Mouse (Mus musculus) olfactory bulb, adult 2 months (tissue): ENCODE data around the gene Rhoh. TPM values are rescaled to one million over a fixed set of nuclear protein-coding genes. Genes with fewer than 3 reads are reported as not detected.

Source experiments
- H3K27ac ChIP-seq: fragments of 200-500 bp; 2 replicates; pipeline ENCODE4 v1.5.1; 2012; ENCODE audit warnings: low read depth, low read length; ENCODE audit not compliant: insufficient read depth
- H3K4me1 ChIP-seq: fragments of 200-500 bp; 2 replicates; pipeline ENCODE4 v1.6.1; 2012; ENCODE audit warnings: low read length; ENCODE audit not compliant: control insufficient read depth, insufficient read depth
- H3K4me3 ChIP-seq: fragments of 200-500 bp; 2 replicates; pipeline ENCODE4 v1.5.1; 2012; ENCODE audit warnings: mild to moderate bottlenecking, low read depth, low read length, moderate library complexity; ENCODE audit not compliant: insufficient read depth
- CTCF ChIP-seq: fragments of 200-500 bp; IDR thresholded peaks from 2 replicates; pipeline ENCODE4 v1.5.1; 2012; ENCODE audit warnings: low read depth, mild to moderate bottlenecking, low read length, moderate library complexity; ENCODE audit not compliant: insufficient read depth
- POLR2A ChIP-seq: fragments of 200-500 bp; IDR thresholded peaks from 2 replicates; pipeline ENCODE4 v1.6.1; 2012; ENCODE audit warnings: mild to moderate bottlenecking, low read depth, low read length, moderate library complexity; ENCODE audit not compliant: insufficient read depth
- WGBS: fragments of 180-500 bp; shearing (Covaris S2); methylation state at CpG from one replicate; pipeline ENCODE4 v1.1.7; 2018; 5-methylcytosine and 5-hydroxymethylcytosine counted together
- polyA plus RNA-seq: library from polyadenylated mRNA; stranded (reverse); fragments of >200 nt; gene quantifications from 2 replicates; pipeline ENCODE4 v1.2.4, GENCODE M21; 2012; ENCODE audit warnings: low replicate concordance; ENCODE audit not compliant: missing spikeins, insufficient read depth, insufficient read length

Gene Rhoh
- polyA plus RNA-seq = 158 TPM in 1 of 2 replicates, not detected in the other

DNA sequence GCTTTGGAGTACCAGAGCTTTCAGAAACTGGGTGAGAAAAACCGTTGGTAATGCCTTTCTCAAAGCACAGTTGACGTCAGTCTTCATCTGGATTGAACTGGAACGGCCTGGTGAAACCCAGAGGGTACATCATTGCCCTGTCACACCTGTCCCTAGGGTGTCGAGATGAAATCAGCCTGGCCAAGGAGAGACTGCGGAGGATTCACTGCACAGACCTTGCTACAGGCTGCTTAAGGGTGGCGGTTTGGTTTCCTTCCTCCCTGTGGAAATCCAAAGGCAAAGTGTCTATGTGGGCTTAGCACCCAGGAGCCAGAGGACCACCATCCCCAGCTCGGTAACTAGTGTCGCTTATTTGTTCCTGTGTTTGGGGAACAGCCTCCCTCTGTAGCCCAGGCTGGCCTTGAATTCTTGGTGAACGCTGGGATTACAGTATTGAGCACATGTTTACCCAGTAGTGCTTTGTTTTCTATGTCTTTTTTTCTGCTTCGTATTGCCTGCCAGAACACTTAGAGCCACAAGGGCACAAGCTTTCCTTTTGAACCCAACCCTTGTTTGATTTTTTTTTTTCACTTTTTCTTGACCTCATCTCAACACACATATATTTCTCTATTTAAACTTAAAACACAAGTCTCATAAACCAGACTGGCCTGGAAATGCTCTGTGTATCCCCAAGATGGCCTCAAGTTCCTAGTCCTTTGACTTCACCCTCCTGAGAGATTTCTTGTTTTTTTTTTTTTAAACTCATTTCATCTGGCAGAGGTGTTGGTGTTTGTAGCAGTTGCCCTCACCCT is at the start of gene Rhoh:
TSS of gene Rhoh (plus strand) at position 60 of the 791 bp plus-strand sequence.
- Histone ChIP-seq H3K4me1 (0 out of 2 replicates have a peak, but pooled peaks cover 2% of the 10 kb centered on the region), H3K4me3 (no peak within 1 kb of the TSS), H3K27ac (no peak within 1 kb of the TSS; the same call in 1 of the 2 replicates)
- WGBS = 89% methylated on average over 10 of the region's 10 CpGs
- TF ChIP-seq CTCF (no peak), POLR2A (no peak)

DNA sequence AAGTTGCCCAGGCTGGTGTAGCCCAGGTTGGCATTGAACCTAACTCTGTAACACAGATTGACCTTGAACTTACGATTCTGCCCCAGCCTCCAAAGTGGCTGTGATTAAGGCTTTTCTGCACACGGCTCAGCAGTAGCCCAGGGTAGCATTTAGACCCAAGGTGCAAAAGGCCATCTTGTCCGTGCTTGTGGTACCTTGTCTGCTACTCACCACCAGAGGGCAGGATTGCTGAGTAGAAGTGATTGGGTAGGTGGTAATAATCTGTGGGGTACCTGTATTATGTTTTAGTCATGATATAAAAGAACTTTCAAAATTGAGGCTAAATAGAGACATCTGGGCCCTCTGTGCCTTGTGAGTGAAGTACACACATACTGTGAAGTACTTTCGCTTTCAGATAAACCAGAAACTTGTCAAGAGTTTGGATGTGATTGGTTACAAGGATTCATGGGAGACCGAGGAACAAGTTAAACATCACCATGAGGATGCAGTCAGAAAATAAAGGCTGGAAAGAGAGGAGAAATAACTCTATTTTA is 37.3 kb upstream of the Rhoh start:
- no peaks in the 10 kb centered on the region for H3K4me1 ChIP-seq
- TF ChIP-seq POLR2A (no peak), CTCF (no peak)
- H3K4me3 ChIP-seq = no peak overlapping the region
- no peak overlapping the region for H3K27ac ChIP-seq
- WGBS = 70% methylated on average over 5 of the region's 5 CpGs

DNA sequence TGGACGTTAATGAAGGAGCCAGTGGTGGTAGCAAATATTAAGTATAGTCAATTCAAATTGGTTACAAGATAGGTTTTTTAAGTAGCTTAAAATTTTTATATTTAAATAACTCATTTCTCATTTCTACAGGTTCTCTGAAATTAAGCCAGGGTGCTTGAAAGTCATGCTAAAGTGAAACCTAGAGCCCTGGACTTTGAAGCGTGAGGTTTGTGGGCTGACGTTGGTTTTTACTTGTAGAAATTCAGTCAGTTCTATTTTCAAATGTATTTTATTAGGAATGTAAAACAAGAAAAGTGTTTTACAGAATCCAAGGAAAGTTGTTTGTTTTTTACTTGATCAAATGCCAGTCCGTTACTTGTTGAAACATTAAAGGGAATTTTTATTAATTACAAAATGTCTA is 34.5 kb upstream of the Rhoh start:
- WGBS = 95% methylated on average over 4 of the region's 4 CpGs
- Histone ChIP-seq H3K4me3 (no peak overlapping the region), H3K27ac (no peak overlapping the region), H3K4me1 (no peaks in the 10 kb centered on the region)
- no peak for TF ChIP-seq CTCF
- no peak for TF ChIP-seq POLR2A

DNA sequence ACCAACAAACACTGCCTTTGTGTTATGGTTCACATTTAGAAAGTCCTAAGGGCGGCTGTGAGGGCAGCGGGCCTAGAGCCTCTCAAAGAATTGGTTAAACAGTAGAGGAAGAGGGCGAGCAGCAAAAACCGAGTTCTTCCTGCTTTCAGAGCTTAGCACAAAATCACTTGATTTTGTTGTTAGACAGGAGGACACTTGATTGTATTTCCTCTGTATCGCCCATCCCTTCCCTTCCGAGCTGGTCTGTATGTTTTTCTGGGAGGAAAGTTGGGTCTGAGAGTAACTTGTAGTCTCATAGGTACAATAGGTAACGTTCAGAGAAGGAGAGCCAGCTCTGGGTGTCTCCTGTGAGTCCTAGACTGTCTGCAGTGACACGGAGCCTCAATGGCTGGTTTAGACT is 33.9 kb upstream of the Rhoh start:
- 86% methylated on average over 8 of the region's 8 CpGs for WGBS
- Histone ChIP-seq H3K4me1 (no peaks in the 10 kb centered on the region), H3K27ac (no peak overlapping the region), H3K4me3 (no peak overlapping the region)
- no peak for TF ChIP-seq CTCF
- TF ChIP-seq POLR2A = no peak

DNA sequence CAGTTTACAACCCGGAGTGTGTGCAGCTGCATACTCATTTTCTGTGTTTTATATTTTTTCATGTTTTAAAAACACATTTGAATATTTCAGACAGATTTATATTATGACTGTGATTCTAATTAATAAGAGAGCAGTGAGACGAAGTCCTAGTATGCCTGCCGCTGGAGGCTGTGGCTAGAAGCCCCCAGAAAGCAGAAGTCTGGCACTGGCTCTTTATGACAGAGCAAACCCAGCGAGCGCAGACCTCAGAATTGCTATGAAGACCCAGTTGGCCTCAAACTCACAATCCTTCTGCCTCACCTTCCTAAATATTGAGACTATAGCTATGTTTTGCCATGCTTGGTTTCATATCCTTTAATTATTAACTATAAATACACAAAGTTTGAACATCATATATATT is 32.8 kb upstream of the Rhoh start:
- TF ChIP-seq CTCF = no peak
- no peak for TF ChIP-seq POLR2A
- Histone ChIP-seq H3K27ac (no peak overlapping the region), H3K4me1 (no peaks in the 10 kb centered on the region), H3K4me3 (no peak overlapping the region)
- whole genome bisulfite sequencing = 96% methylated on average over 5 of the region's 5 CpGs

DNA sequence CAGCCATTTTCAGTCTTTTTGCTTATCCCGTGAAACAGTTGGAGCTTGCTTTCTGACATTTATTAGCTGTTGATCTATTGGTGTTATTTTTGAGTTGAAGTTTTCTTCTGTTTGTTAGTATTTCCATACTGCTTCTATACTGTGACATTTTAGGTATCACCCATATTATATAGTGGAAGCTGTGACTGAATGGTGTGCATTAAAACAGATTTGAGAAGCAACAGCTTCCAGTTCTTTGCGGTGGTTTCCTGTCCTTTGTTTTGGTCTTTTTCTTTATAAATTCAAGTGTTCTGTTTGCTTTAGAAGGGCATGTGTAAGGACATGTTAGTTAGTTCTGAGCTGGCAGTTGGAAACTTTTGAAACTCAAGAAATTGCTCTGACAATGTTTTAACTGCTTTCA is 32.0 kb upstream of the Rhoh start:
- no peaks in the 10 kb centered on the region for H3K4me1 ChIP-seq
- H3K27ac ChIP-seq = no peak overlapping the region
- WGBS = 77% methylated on average over 2 of the region's 2 CpGs
- H3K4me3 ChIP-seq = no peak overlapping the region
- TF ChIP-seq POLR2A = no peak
- no peak for TF ChIP-seq CTCF

DNA sequence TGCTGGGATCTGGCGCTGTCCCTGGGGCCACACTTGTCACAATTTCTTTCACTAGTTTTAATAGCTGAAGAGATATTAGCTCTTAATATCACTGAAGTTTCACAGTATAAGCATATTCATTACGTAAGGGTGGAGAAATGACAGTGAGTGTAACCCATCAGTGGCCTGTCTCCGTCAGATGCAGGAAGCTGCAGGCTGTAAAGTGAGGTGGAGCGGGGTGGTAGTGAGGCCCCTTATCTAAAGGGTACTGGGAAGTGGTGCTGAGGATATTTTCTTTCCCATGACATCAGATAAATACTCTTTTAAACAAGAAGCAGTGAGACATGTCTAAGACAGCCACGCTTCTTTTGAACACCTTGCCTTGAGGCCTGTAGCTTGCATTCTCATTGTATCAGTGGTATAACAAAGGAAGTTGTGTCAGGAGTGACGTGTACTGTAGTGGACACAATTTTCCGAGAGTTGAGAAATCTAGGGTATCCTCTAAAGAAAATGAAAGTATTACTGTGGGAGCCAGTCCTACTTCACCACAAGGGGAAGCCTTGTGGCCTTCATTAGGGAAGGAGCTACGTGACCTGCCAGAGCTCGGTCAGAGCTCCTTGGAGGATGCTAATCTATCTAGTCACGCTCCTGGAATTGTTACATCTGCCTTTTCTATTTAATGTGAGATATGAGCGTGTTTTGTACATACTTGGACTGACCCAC is 28.9 kb upstream of the Rhoh start:
- WGBS = 94% methylated on average over 11 of the region's 11 CpGs
- TF ChIP-seq POLR2A (no peak), CTCF (no peak)
- H3K4me3 ChIP-seq = no peak overlapping the region
- H3K4me1 ChIP-seq = no peaks in the 10 kb centered on the region
- no peak overlapping the region for H3K27ac ChIP-seq

DNA sequence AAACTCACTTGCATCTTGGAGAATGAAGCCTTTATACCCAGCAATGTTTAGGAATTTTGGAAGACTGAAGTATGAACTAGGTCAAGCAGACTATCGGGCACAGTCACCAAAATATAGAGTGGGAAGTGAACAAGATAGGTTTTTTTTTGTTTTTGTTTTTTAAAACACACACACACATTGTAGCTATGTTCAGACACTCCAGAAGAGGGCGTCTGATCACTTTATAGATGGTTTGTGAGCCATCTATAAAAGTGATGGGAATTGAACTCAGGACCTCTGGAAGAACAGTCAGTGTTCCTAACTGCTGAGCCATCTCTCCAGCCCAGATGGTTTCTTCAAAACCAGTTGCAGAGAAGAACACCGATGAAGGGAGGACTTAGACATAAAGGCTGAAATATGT is 27.9 kb upstream of the Rhoh start:
- no peak overlapping the region for H3K27ac ChIP-seq
- TF ChIP-seq CTCF = no peak
- TF ChIP-seq POLR2A = no peak
- H3K4me3 ChIP-seq = no peak overlapping the region
- no peaks in the 10 kb centered on the region for H3K4me1 ChIP-seq
- WGBS = 82% methylated on average over 3 of the region's 3 CpGs

DNA sequence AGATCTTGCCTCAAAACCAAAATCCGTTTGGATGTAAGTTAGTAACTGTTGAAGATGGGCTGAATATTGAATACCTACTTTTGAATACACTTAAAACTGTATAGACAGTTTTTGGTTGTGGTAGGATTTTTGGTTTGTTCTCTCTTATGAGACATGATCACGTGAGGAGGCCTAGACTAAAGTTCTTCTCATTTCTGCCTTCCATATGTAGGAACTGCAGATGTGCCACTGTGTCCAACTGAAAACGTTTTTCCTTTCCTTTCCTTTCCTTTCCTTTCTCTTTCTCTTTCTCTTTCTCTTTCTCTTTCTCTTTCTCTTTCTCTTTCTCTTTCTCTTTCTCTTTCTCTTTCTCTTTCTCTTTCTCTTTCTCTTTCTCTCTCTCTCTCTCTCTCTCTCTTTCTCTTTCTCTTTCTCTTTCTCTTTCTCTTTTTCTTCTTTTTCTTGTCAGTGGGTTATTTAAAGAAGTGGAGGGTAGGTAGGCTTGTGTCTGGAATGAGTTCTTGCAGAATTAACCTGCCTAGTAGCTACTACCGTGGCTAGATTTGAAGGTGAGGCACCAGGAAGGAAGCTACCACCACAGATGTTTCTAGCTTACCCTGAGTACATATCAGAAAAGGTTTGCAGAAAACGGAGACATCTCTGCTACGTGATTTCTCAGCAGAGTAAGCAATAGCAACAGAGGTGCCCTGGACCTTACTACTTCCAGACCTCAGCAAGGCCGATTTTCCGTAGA is 27.1 kb upstream of the Rhoh start:
- TF ChIP-seq CTCF (no peak), POLR2A (no peak)
- no peaks in the 10 kb centered on the region for H3K4me1 ChIP-seq
- 91% methylated on average over 8 of the region's 8 CpGs for WGBS

More for the DNA sequence above, 27.1 kb upstream of the Rhoh start:
- no peak overlapping the region for H3K4me3 ChIP-seq
- no peak overlapping the region for H3K27ac ChIP-seq
